Mouse (Mus musculus) kidney, postnatal 25 days (tissue): ENCODE measurements around the gene Mia2.

Experiments
- DNase-seq, 2 experiments: peaks; one replicate each; pipeline ENCODE4 v3.0.0; 2021; ENCODE audit warnings: mixed read lengths in 2 of 2

The Mia2 gene

GRCm38 (mm10) chr12:59105914-59106313 lies 10.3 kb downstream of the Mia2 start:
- peak; percentile 35 to 67 for DNase-seq

- no peak for DNase-seq
Measured at GRCm38 (mm10) chr12:59106491-59106890, 10.9 kb downstream of the Mia2 start.

- no peak for DNase-seq
Measured at GRCm38 (mm10) chr12:59107926-59108325, 12.3 kb downstream of the Mia2 start.

GRCm38 (mm10) chr12:59117184-59117583 lies 21.6 kb downstream of the Mia2 start:
- no peak for DNase-seq

- no peak for DNase-seq
Measured at GRCm38 (mm10) chr12:59125426-59125825, 29.8 kb downstream of the Mia2 start.

GRCm38 (mm10) chr12:59128501-59128900 lies 32.9 kb downstream of the Mia2 start:
- DNase-seq, result no peak

GRCm38 (mm10) chr12:59129038-59129437 lies 33.4 kb downstream of the Mia2 start:
- DNase-seq, result peak; percentile 38 to 67

- DNase-seq, result peak; percentile 62
Measured at GRCm38 (mm10) chr12:59129592-59129991, 34.0 kb downstream of the Mia2 start.

GRCm38 (mm10) chr12:59130249-59130648 lies 34.6 kb downstream of the Mia2 start:
- DNase-seq, result no peak

GRCm38 (mm10) chr12:59130651-59131577 lies 35.3 kb downstream of the Mia2 start:
- DNase-seq, result peak; percentile 89 to 95

GRCm38 (mm10) chr12:59131578-59131946 lies 36.0 kb downstream of the Mia2 start:
- DNase-seq, result no peak

- no peak for DNase-seq
Measured at GRCm38 (mm10) chr12:59132462-59132861, 36.9 kb downstream of the Mia2 start.

GRCm38 (mm10) chr12:59132940-59133339 lies 37.3 kb downstream of the Mia2 start:
- peak; percentile 27 to 55 for DNase-seq

GRCm38 (mm10) chr12:59133437-59133999 lies 37.9 kb downstream of the Mia2 start:
- DNase-seq, result no peak

GRCm38 (mm10) chr12:59135096-59135495 lies 39.5 kb downstream of the Mia2 start:
- no peak for DNase-seq

- DNase-seq, result no peak
Measured at GRCm38 (mm10) chr12:59135533-59136300, 40.1 kb downstream of the Mia2 start.

- DNase-seq, result no peak
Measured at GRCm38 (mm10) chr12:59137031-59137430, 41.4 kb downstream of the Mia2 start.

- no peak for DNase-seq
Measured at GRCm38 (mm10) chr12:59139372-59139771, 43.8 kb downstream of the Mia2 start.

- DNase-seq, result no peak
Measured at GRCm38 (mm10) chr12:59145130-59145529, 49.5 kb downstream of the Mia2 start.

GRCm38 (mm10) chr12:59149691-59150090 lies 54.1 kb downstream of the Mia2 start:
- DNase-seq, result no peak

- DNase-seq, result peak; percentile 36 to 58
Measured at GRCm38 (mm10) chr12:59161091-59161490, 65.5 kb downstream of the Mia2 start.

- no peak for DNase-seq
Measured at GRCm38 (mm10) chr12:59162797-59163196, 67.2 kb downstream of the Mia2 start.

- no peak for DNase-seq
Measured at GRCm38 (mm10) chr12:59164522-59164921, 68.9 kb downstream of the Mia2 start.
